Mouse (Mus musculus) C2C12 (cell line): ENCODE measurements around the gene Spata5. TPM values are rescaled to one million over a fixed set of nuclear protein-coding genes. Genes with fewer than 3 reads are reported as not detected.
"Not testable (repeated sequence)": the region's sequence is repeated elsewhere in the genome, so short reads cannot be mapped to it uniquely, and the experiment has no call there.

Source experiments
- H3K27me3 ChIP-seq: one replicate; pipeline ENCODE4 v1.6.1; 2011; ENCODE audit not compliant: control insufficient read depth, insufficient read depth, insufficient read length
- H3K36me3 ChIP-seq: one replicate; pipeline ENCODE4 v1.6.1; 2011; ENCODE audit not compliant: control insufficient read depth, insufficient read depth
- H3K4me3 ChIP-seq: one replicate; pipeline ENCODE4 v1.5.1; 2011; ENCODE audit warnings: mild to moderate bottlenecking, control low read depth; ENCODE audit not compliant: poor library complexity, insufficient read depth, severe bottlenecking
- H3K79me2 ChIP-seq: one replicate; pipeline ENCODE4 v1.6.1; 2011; ENCODE audit not compliant: control insufficient read depth, insufficient read depth
- H3K79me3 ChIP-seq: one replicate; pipeline ENCODE4 v1.6.1; 2011; ENCODE audit warnings: low read depth, control low read depth
- H3ac ChIP-seq: one replicate; pipeline ENCODE3; 2011; ENCODE audit warnings: low read depth; ENCODE audit not compliant: control insufficient read depth, insufficient read length
- CEBPB ChIP-seq: IDR thresholded peaks from one replicate; pipeline ENCODE4 v1.6.1; 2011; ENCODE audit warnings: low read depth, mild to moderate bottlenecking, control low read depth, moderate library complexity
- CTCF ChIP-seq: IDR thresholded peaks from one replicate; pipeline ENCODE4 v1.5.1; 2011; ENCODE audit not compliant: control insufficient read depth, insufficient read depth, insufficient read length
- FOSL1 ChIP-seq: IDR thresholded peaks from one replicate; pipeline ENCODE4 v1.8.0; 2011; ENCODE audit warnings: mild to moderate bottlenecking, low read length; ENCODE audit not compliant: poor library complexity, insufficient read depth, severe bottlenecking
- MAX ChIP-seq: IDR thresholded peaks from one replicate; pipeline ENCODE4 v1.6.1; 2011; ENCODE audit warnings: mild to moderate bottlenecking, control low read depth
- MYOD1 ChIP-seq: IDR thresholded peaks from one replicate; pipeline ENCODE4 v1.6.1; 2011; ENCODE audit warnings: low read depth; ENCODE audit not compliant: control insufficient read depth, insufficient read length
- MYOG ChIP-seq: IDR thresholded peaks from one replicate; pipeline ENCODE4 v1.6.1; 2011; ENCODE audit not compliant: control insufficient read depth, insufficient read length; ENCODE audit errors: extremely low read depth
- USF1 ChIP-seq: IDR thresholded peaks from one replicate; pipeline ENCODE4 v1.6.1; 2011; ENCODE audit warnings: low read depth, mild to moderate bottlenecking, control low read depth, moderate library complexity
- polyA plus RNA-seq: library from polyadenylated mRNA; unstranded; fragments of >200 nt; fragmentation: generic; extraction: Trizol; gene quantifications from one replicate; pipeline ENCODE4 v1.2.1, GENCODE M21; 2012; ENCODE audit warnings: missing spikeins

Gene Spata5
- polyA plus RNA-seq, 1 experiment: 19.6 TPM

GRCm38 (mm10) chr3:37586731-37587578, 167.3 kb downstream of the Spata5 start:
- Histone ChIP-seq H3ac (no peak overlapping the region), H3K4me3 (no peak overlapping the region), H3K36me3 (no peaks in the 10 kb centered on the region), H3K79me2 (no peaks in the 10 kb centered on the region), H3K79me3 (no peaks in the 10 kb centered on the region), H3K27me3 (no peaks in the 10 kb centered on the region)
- TF ChIP-seq CEBPB (no peak), MAX (no peak), MYOD1 (no peak), USF1 (no peak), MYOG (no peak), CTCF (no peak), FOSL1 (no peak)

- no peaks in the 10 kb centered on the region for H3K27me3 ChIP-seq
- TF ChIP-seq MYOD1: no peak
- no peak for TF ChIP-seq USF1
- no peak for TF ChIP-seq MAX
- no peak for TF ChIP-seq FOSL1
- TF ChIP-seq CEBPB: no peak
- no peak for TF ChIP-seq MYOG
- TF ChIP-seq CTCF: no peak
Observed at GRCm38 (mm10) chr3:37595721-37596120, 176.0 kb downstream of the Spata5 start.

DNA sequence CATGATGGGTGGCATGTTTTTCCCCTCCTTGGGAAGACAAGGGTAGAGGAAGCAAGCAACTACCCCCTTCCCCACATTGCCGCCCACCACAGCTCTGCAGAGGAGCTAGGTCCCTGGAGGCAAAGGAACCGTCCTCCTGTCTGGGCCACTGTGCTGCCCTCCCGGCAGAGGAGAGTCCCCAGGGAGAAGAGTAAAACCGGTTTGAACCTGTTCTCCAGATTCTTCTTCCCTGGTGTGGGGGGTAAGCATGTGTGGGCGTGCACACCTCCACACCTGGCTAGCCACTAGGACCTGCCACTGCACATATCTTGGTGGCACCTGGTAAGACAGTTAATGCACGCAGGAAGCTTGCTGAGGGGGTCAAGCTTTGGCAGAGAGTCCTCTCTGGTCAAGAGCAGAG, 176.8 kb downstream of the Spata5 start:
- no peaks in the 10 kb centered on the region for H3K36me3 ChIP-seq
- no peak overlapping the region for H3K4me3 ChIP-seq
- H3ac ChIP-seq: no peak overlapping the region

More at GRCm38 (mm10) chr3:37595721-37596120, 176.0 kb downstream of the Spata5 start:
- Histone ChIP-seq H3K4me3 (no peak overlapping the region), H3K36me3 (no peaks in the 10 kb centered on the region), H3K79me3 (no peaks in the 10 kb centered on the region), H3ac (no peak overlapping the region), H3K79me2 (no peaks in the 10 kb centered on the region)

GRCm38 (mm10) chr3:37597200-37597599, 177.5 kb downstream of the Spata5 start:
- Histone ChIP-seq H3K36me3 (no peaks in the 10 kb centered on the region), H3K79me2 (no peaks in the 10 kb centered on the region), H3K27me3 (no peaks in the 10 kb centered on the region), H3K79me3 (no peaks in the 10 kb centered on the region), H3K4me3 (no peak overlapping the region), H3ac (no peak overlapping the region)
- no peak for TF ChIP-seq USF1
- no peak for TF ChIP-seq MYOD1
- TF ChIP-seq CEBPB: no peak

More for the DNA sequence above, 176.8 kb downstream of the Spata5 start:
- Histone ChIP-seq H3K79me2 (no peaks in the 10 kb centered on the region), H3K27me3 (no peaks in the 10 kb centered on the region), H3K79me3 (no peaks in the 10 kb centered on the region)
- TF ChIP-seq CTCF (no peak), MYOG (no peak), USF1 (no peak), FOSL1 (no peak), MAX (no peak), CEBPB (no peak), MYOD1 (no peak)

GRCm38 (mm10) chr3:37599641-37600040, 179.9 kb downstream of the Spata5 start:
- H3K79me2 ChIP-seq, H3K79me3 ChIP-seq, H3K27me3 ChIP-seq, H3K4me3 ChIP-seq, H3K36me3 ChIP-seq, H3ac ChIP-seq: not testable (repeated sequence)

GRCm38 (mm10) chr3:37602356-37602755, 182.7 kb downstream of the Spata5 start:
- H3K79me2 ChIP-seq: no peaks in the 10 kb centered on the region
- no peak overlapping the region for H3ac ChIP-seq
- H3K36me3 ChIP-seq: no peaks in the 10 kb centered on the region
- no peaks in the 10 kb centered on the region for H3K79me3 ChIP-seq
- no peak overlapping the region for H3K4me3 ChIP-seq
- TF ChIP-seq FOSL1: no peak
- no peak for TF ChIP-seq MYOG
- no peak for TF ChIP-seq CTCF
- TF ChIP-seq USF1: no peak
- TF ChIP-seq MAX: no peak
- no peaks in the 10 kb centered on the region for H3K27me3 ChIP-seq
